Mouse (Mus musculus): Measurements from ENCODE around the gene Col23a1. TPM values are rescaled to one million over a fixed set of nuclear protein-coding genes. Genes with fewer than 3 reads are reported as not detected.

Gene Col23a1
- polyA plus RNA-seq, 1 experiment from 2014 or later: 15.9 TPM

DNA sequence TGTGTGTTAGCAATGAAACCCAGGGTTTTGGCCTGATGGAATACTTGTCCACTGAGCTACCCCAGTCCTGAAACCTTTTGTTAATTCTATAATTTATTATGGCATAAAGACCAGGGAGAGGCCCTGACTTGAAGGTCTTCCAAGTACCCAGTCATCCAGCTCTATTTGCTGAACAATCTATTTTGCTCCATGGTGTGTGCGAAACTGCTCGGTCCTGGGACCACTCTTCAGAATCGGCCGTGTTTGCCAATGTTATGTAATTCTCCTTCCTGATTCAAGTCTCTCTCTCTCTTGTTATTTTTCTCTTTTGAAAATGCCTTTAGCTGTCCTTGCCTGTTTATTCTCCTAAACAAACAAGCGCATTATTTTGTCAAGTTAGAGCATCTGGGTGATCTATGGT is 108.4 kb downstream of the Col23a1 start:
- 90% methylated on average over 5 of the region's 5 CpGs for WGBS
- no peak for ATAC-seq (ENCODE audit: low FRiP score)
- Histone ChIP-seq H3K4me1 (no peaks in the 10 kb centered on the region), H3K9me3 (replicated peaks) (no peaks in the 10 kb centered on the region), H3K4me2 (replicated peaks) (no peak overlapping the region), H3K27me3 (no peaks in the 10 kb centered on the region), H3K9ac (no peak overlapping the region), H3K27ac (no peak overlapping the region), H3K4me3 (no peak overlapping the region), H3K36me3 (no peaks in the 10 kb centered on the region)

DNA sequence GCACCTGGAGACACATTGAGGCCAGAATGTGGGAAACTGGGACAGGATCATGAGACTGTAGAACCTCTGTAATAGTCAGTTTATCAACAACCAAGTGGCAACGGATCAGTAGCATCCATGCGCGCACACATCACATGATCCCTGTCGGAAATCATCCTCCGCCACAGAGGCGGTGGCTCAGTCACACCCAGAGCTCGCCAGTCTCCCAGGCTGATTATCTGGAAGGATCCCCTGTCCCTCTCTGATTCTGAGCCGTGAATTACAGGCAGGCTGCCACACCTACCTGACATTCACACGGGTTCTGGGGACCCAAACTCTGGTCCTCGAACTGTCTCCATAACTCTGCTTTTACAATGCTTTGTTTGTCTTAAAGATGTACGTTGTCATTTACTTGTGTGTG is 110.6 kb downstream of the Col23a1 start:
- Histone ChIP-seq H3K27me3 (no peaks in the 10 kb centered on the region), H3K4me2 (replicated peaks) (no peak overlapping the region), H3K4me3 (no peak overlapping the region), H3K27ac (no peak overlapping the region), H3K36me3 (no peaks in the 10 kb centered on the region), H3K9ac (no peak overlapping the region), H3K4me1 (no peaks in the 10 kb centered on the region), H3K9me3 (replicated peaks) (no peaks in the 10 kb centered on the region)
- WGBS: 89% methylated on average over 11 of the region's 11 CpGs
- ATAC-seq (ENCODE audit: low FRiP score): no peak

DNA sequence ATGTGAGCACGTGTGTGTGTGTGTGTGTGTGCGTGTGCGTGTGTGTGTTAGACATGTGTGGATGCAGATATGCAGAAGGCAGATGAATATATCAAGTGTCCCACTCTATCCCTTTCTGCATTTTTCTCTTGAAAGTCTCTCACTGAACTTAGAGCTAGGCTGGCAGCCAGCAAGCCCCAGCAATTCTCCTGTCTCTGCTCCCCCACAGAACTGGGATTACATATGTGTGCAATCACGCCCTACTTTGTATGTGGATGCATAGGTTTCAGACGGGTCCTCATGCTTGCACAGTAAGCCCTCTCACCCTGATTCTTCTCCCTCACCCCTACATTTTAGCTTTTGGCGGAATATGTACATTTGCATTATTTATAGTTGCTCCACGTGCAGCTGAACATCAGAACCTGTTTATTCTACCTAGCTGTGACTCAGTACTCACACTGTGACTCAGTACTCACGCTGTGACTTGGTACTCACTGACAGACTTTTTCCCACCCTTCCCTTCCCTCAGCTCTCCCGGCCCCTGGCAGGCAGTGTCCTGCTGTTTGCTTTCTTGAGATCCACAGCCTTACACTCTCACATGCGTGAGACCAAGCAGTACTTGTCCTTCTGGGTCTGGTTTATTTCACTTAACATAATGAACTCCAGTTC is 111.9 kb downstream of the Col23a1 start:
- no peak for ATAC-seq (ENCODE audit: low FRiP score)
- Histone ChIP-seq H3K36me3 (no peaks in the 10 kb centered on the region), H3K4me2 (replicated peaks) (no peak overlapping the region), H3K27me3 (no peaks in the 10 kb centered on the region), H3K27ac (no peak overlapping the region), H3K9me3 (replicated peaks) (no peaks in the 10 kb centered on the region), H3K9ac (no peak overlapping the region), H3K4me1 (0 out of 2 replicates have a peak, but pooled peaks cover 6% of the 10 kb centered on the region), H3K4me3 (no peak overlapping the region)
- 76% methylated on average over 10 of the region's 10 CpGs for whole genome bisulfite sequencing

DNA sequence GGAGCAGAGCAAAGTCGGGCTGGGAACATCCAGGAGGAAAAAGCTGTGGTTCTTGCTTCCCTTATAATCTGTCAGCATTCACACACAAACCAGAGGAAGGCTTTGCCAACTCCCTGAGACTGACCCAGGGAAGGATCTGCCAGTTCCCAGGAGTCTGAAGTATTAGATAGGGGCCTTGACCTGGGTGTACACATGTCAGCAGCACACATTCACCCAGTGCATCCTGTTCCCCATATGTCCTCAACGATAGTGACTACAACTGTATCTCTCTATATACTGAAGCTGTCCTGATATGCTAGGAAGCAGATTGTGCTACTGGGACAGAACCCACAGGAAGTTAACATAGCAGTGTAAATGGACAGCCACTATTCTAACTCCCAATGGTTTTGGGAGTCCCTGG is 114.2 kb downstream of the Col23a1 start:
- no peaks in the 10 kb centered on the region for H3K9me3 ChIP-seq (replicated peaks)
- no peaks in the 10 kb centered on the region for H3K27me3 ChIP-seq
- no peak overlapping the region for H3K4me2 ChIP-seq (replicated peaks)
- H3K4me1 ChIP-seq: 0 out of 2 replicates have a peak, but pooled peaks cover 8% of the 10 kb centered on the region
- H3K9ac ChIP-seq: no peak overlapping the region
- 84% methylated on average over 2 of the region's 2 CpGs for WGBS
- no peak for ATAC-seq (ENCODE audit: low FRiP score)
- H3K36me3 ChIP-seq: no peaks in the 10 kb centered on the region
- no peak overlapping the region for H3K27ac ChIP-seq
- no peak overlapping the region for H3K4me3 ChIP-seq

DNA sequence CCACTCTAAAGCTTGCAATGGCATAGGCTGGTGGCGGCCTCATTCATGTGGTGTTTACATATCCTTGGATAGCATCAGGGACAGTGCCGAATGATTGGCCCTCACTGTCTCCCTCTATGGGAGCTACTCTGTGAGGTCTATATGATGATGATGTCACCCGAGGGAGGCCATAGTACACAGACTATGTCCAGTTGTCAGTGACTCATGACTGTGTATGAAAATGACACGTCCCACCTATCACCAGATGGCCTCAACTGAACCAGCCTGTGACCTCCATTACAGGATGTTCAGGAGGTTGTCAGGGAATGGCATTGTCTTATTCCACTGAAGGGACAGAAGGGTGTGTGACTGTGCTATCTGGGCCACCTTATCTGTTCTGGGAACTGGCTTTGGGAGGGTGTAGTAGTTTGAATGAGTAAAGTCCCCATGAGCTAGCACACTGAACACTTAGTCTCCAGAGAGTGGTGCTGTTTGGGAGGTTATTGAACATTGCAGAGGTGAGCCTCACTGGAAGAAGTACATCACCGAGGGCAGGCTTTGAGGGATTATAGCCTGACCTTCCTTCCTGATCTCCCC is 115.2 kb downstream of the Col23a1 start:
- WGBS: 86% methylated on average over 5 of the region's 5 CpGs
- H3K9ac ChIP-seq: no peak overlapping the region
- H3K27ac ChIP-seq: no peak overlapping the region
- H3K4me2 ChIP-seq (replicated peaks): no peak overlapping the region
- H3K4me3 ChIP-seq: no peak overlapping the region
- ATAC-seq (ENCODE audit: low FRiP score): no peak
- 0 out of 2 replicates have a peak, but pooled peaks cover 8% of the 10 kb centered on the region for H3K4me1 ChIP-seq
- H3K36me3 ChIP-seq: no peaks in the 10 kb centered on the region
- H3K27me3 ChIP-seq: no peaks in the 10 kb centered on the region
- no peaks in the 10 kb centered on the region for H3K9me3 ChIP-seq (replicated peaks)

DNA sequence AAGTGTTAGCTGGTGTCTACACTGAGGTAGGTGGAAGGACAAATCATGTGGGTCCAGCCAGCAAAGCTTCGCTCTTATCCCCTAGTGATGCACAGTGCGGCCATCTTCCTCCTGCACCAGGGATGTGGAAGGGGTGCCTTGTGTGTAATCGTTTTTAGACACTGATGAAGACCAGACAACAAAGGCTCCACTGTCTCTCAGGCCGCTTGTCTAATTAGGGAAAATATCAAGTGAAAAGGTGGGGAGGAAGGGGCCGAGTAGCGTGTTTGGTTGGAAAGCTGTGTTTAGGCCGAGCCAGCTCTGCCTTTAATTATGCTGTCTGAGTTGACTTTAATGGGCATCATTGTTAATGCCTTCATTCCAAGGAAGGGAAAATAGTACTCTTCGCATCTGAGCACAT is 116.8 kb downstream of the Col23a1 start:
- ATAC-seq (ENCODE audit: low FRiP score): no peak
- WGBS: 61% methylated on average over 8 of the region's 8 CpGs
- no peaks in the 10 kb centered on the region for H3K36me3 ChIP-seq

DNA sequence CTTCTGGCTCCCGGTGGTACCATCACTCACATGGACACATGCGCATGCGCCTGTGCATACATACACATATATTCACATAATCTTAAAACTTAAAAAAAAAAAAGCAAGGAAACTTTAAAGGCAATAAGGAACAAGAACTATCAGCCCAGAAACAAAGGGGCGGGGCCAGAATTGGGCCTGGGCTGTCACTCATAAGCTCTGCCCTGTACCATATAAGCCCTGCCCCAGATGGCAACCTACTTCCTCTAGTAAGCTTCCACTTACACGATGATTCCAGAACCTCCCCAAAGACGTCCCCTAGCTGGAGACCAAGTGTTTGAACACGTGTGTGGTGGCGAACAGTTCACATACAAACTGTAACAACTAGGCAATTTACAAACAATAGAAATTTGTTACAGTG is 117.6 kb downstream of the Col23a1 start:
- Histone ChIP-seq H3K36me3 (no peaks in the 10 kb centered on the region), H3K9me3 (replicated peaks) (no peaks in the 10 kb centered on the region), H3K9ac (no peak overlapping the region), H3K27ac (no peak overlapping the region), H3K27me3 (no peaks in the 10 kb centered on the region), H3K4me1 (0 out of 2 replicates have a peak, but pooled peaks cover 8% of the 10 kb centered on the region), H3K4me2 (replicated peaks) (no peak overlapping the region), H3K4me3 (no peak overlapping the region)
- ATAC-seq (ENCODE audit: low FRiP score): no peak
- 88% methylated on average over 8 of the region's 8 CpGs for WGBS

More for the DNA sequence above, 116.8 kb downstream of the Col23a1 start:
- H3K4me3 ChIP-seq: no peak overlapping the region
- no peak overlapping the region for H3K27ac ChIP-seq
- no peaks in the 10 kb centered on the region for H3K27me3 ChIP-seq
- H3K9ac ChIP-seq: no peak overlapping the region
- no peak overlapping the region for H3K4me2 ChIP-seq (replicated peaks)
- no peaks in the 10 kb centered on the region for H3K9me3 ChIP-seq (replicated peaks)
- 0 out of 2 replicates have a peak, but pooled peaks cover 8% of the 10 kb centered on the region for H3K4me1 ChIP-seq

DNA sequence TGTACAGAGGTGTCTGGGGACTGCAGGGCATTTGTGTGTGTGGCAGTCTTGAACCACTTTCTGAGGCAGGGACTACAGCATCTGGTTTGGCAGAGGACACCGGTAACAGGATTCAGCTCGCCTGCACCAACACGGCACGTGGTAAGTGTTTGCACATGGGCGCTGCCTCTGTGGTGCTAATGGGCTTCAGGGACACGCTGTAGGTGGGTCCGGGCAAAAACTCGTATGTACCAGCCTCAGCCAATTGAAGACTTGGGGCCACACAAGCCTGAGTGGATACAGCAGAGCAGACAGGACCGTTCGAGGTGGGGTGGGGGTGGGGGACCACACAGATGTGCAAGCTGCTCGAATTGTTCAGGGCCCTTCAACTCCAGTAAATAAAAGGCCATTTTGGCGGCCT is 121.1 kb downstream of the Col23a1 start:
- Histone ChIP-seq H3K4me2 (replicated peaks) (no peak overlapping the region), H3K9ac (no peak overlapping the region), H3K27me3 (no peaks in the 10 kb centered on the region), H3K9me3 (replicated peaks) (no peaks in the 10 kb centered on the region), H3K27ac (no peak overlapping the region), H3K4me3 (no peak overlapping the region), H3K36me3 (no peaks in the 10 kb centered on the region), H3K4me1 (0 out of 2 replicates have a peak, but pooled peaks cover 7% of the 10 kb centered on the region)
- no peak for ATAC-seq (ENCODE audit: low FRiP score)
- 76% methylated on average over 12 of the region's 12 CpGs for WGBS

DNA sequence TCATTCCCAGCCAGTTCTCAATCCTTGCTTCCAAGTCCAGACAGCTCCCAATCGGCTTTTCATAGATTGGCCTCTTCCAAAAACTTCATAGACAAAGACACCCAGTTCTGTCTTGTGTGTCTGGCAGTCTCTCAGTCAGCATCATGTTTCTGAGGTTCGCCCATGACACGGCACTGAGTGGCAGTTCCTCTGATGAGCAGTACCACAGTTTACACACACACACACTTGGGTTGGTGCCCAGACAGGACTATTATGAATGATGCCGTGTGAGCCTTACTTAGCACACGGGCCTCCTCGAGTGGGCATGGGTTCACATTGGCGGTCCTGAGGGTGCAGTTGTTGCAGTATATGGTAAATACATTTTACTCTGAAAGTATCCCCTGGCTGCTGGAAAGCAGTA is 124.8 kb downstream of the Col23a1 start:
- no peaks in the 10 kb centered on the region for H3K9me3 ChIP-seq (replicated peaks)
- no peaks in the 10 kb centered on the region for H3K27me3 ChIP-seq
- no peak for ATAC-seq (ENCODE audit: low FRiP score)
- no peak overlapping the region for H3K4me2 ChIP-seq (replicated peaks)
- peaks cover 7% of the 10 kb centered on the region; the same call in 1 of the 2 replicates for H3K4me1 ChIP-seq
- 87% methylated on average over 7 of the region's 7 CpGs for WGBS
- H3K27ac ChIP-seq: no peak overlapping the region
- H3K4me3 ChIP-seq: no peak overlapping the region
- no peaks in the 10 kb centered on the region for H3K36me3 ChIP-seq
- H3K9ac ChIP-seq: no peak overlapping the region

DNA sequence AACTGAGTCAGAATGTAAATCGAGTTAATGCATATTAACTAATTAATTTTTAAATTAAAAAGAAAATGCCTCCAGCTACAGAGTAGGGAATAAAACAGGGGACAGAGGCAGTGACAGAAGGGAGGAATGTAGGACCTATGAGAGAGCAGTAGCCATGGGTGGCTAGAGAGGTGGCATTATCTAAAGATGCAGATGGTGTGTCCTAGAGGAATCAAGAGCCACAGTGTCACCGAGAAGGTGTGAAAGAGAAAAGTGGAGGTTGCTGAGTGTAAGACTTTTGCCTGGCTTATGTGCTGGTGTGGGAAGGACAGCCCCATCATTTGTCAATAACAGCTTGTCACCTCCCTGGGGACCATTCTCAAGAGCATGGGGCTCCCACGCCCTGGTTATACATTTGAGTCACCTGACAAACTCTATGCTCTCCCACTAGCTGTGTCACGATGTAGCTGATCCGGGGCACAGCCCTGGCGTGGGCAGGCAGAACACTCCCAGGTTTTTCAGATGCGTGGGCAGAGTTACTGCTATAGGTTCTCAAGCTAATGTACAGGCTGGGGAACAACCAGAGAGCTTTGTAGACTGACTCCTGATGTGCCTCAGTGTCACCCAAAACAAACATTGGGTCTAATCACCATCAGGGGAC is 125.4 kb downstream of the Col23a1 start:
- Histone ChIP-seq H3K9me3 (replicated peaks) (no peaks in the 10 kb centered on the region), H3K4me1 (peaks cover 7% of the 10 kb centered on the region; the same call in 1 of the 2 replicates), H3K9ac (no peak overlapping the region), H3K36me3 (no peaks in the 10 kb centered on the region), H3K27me3 (no peaks in the 10 kb centered on the region), H3K4me3 (no peak overlapping the region), H3K4me2 (replicated peaks) (no peak overlapping the region), H3K27ac (no peak overlapping the region)
- 83% methylated on average over 7 of the region's 7 CpGs for WGBS
- no peak for ATAC-seq (ENCODE audit: low FRiP score)

DNA sequence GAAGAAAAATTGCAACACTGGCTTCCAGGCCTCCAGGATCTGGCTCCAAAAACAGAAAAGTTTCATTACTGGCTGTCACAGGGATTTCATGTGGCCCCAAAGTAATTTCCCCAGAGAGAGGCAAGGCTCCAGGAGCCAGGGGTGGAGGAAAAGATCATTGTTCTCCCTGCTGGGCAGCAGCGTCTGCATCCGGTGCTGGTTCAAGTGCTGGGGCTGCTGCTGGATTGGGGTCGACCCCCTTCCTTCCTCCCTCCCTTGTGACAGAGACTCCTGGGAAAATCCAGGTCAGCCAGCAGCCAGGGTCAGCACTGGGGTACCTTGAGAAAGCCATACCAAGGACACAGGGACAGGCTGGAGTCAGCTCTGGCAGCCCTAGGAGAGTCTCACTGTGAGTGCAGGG is 129.1 kb downstream of the Col23a1 start:
- no peak overlapping the region for H3K4me2 ChIP-seq (replicated peaks)
- H3K4me1 ChIP-seq: peaks cover 13% of the 10 kb centered on the region; the same call in 1 of the 2 replicates
- no peak for ATAC-seq (ENCODE audit: low FRiP score)
- H3K36me3 ChIP-seq: no peaks in the 10 kb centered on the region
- H3K9me3 ChIP-seq (replicated peaks): no peaks in the 10 kb centered on the region
- WGBS: 22% methylated on average over 3 of the region's 3 CpGs
- no peak overlapping the region for H3K4me3 ChIP-seq
- no peak overlapping the region for H3K9ac ChIP-seq
- no peak overlapping the region for H3K27ac ChIP-seq
- no peaks in the 10 kb centered on the region for H3K27me3 ChIP-seq

DNA sequence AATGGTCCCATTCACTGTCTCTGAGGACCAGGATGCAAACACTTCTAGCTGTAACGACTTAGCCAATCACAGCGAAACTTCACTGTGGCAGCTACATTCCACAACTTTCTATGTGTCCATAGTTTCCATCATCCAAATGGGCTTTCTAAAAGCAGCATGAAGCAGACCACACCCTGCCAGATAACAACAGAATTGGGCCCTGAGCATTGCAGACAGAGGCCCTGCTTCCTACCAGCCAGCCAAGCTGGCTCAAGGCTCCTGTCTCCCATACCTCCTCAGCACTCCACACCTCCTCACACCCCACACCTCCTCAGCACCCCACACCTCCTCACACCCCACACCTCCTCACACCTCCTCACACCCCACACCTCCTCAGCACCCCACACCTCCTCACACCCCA is 132.2 kb downstream of the Col23a1 start:
- ATAC-seq (ENCODE audit: low FRiP score): no peak
- Histone ChIP-seq H3K4me1 (peaks cover 22% of the 10 kb centered on the region), H3K27ac (no peak overlapping the region), H3K9me3 (replicated peaks) (no peaks in the 10 kb centered on the region), H3K4me3 (no peak overlapping the region), H3K4me2 (replicated peaks) (no peak overlapping the region), H3K9ac (no peak overlapping the region), H3K36me3 (no peaks in the 10 kb centered on the region), H3K27me3 (no peaks in the 10 kb centered on the region)
- WGBS: 90% methylated on average over 2 of the region's 2 CpGs
